Mouse (Mus musculus) stomach, postnatal 0 days (tissue): ENCODE results near the gene Tbc1d5.

Experiments used
- CTCF ChIP-seq: IDR thresholded peaks from 2 replicates; pipeline ENCODE4 v1.5.1; 2016; ENCODE audit warnings: antibody characterized with exemption, low read depth, mild to moderate bottlenecking, moderate library complexity
- EP300 ChIP-seq: optimal IDR thresholded peaks from 2 replicates; pipeline ENCODE3; 2016; ENCODE audit warnings: antibody characterized with exemption

DNA sequence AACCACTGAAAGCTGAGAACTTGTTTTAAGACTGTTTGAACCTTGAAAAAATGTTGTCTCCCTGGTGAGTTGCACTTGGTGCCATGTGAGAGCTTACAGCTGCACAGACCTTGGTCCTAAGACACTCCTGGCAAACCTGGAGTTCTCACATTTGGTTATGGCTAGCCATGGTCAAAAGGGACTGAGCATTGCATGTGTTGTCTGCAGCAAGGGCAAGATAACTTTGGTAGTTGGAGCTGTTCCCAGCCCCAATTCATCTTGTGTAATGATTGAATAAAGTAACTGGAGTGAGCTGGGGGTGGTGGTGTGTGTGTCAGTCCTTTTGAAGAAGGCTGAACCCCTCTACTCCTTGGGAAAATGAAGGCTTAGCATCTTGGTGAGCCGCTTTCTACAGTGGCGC lies 454.8 kb downstream of the Tbc1d5 start:
- TF ChIP-seq CTCF (no peak), EP300 (no peak)
